Mouse (Mus musculus): ENCODE data around the gene 1700030K09Rik. TPM values are rescaled to one million over a fixed set of nuclear protein-coding genes. Genes with fewer than 3 reads are reported as not detected.

The 1700030K09Rik gene
- polyA plus RNA-seq, 1 experiment from 2014 or later = 16.9 TPM

GRCm38 (mm10) chr8:72429676-72430075 lies 14.0 kb upstream of the 1700030K09Rik start:
- no peaks in the 10 kb centered on the region for H3K36me3 ChIP-seq
- no peak for ATAC-seq (ENCODE audit: borderline replicate concordance, extremely low read depth, low FRiP score, low TSS enrichment)
- H3K4me2 ChIP-seq = no peak overlapping the region
- no peak overlapping the region for H3K4me3 ChIP-seq
- no peak overlapping the region for H3K27ac ChIP-seq
- H3K4me1 ChIP-seq = no peaks in the 10 kb centered on the region
- H3K9ac ChIP-seq = no peak overlapping the region
- H3K9me3 ChIP-seq = no peaks in the 10 kb centered on the region
- no peaks in the 10 kb centered on the region for H3K27me3 ChIP-seq
- WGBS = 46% methylated on average over 13 of the region's 13 CpGs

DNA sequence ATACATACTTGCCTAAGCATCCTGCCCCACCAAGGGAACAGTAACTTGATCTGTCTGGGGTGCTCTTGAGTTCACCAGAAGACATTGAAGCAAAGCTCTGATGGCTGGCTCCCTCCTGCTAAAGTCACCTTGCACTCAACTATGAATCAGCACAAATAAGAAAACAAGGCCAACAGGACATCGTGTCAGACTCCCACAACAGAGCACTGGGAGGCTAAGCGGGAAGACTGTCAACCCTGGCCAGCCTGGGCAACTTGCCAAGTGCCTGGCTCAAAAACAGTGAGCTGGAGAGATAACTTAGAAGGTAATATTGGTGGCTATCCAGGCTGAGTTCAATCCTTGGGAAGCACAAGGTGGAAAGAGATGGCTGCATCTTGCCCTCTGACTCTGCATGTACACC lies 8.7 kb upstream of the 1700030K09Rik start:
- Histone ChIP-seq H3K4me1 (no peaks in the 10 kb centered on the region), H3K9me3 (no peaks in the 10 kb centered on the region), H3K9ac (no peak overlapping the region), H3K27ac (no peak overlapping the region), H3K4me2 (no peak overlapping the region), H3K36me3 (no peaks in the 10 kb centered on the region), H3K27me3 (no peaks in the 10 kb centered on the region), H3K4me3 (no peak overlapping the region)
- WGBS = 17% methylated on average over 2 of the region's 2 CpGs
- no peak for ATAC-seq (ENCODE audit: borderline replicate concordance, extremely low read depth, low FRiP score, low TSS enrichment)

- Histone ChIP-seq H3K4me3 (no peak overlapping the region), H3K4me1 (peaks cover 4% of the 10 kb centered on the region; the same call in 1 of the 2 replicates), H3K27ac (no peak overlapping the region), H3K27me3 (no peaks in the 10 kb centered on the region), H3K36me3 (no peaks in the 10 kb centered on the region), H3K9ac (no peak overlapping the region), H3K9me3 (no peaks in the 10 kb centered on the region), H3K4me2 (no peak overlapping the region)
- WGBS = 72% methylated on average over 8 of the region's 8 CpGs
- ATAC-seq (ENCODE audit: borderline replicate concordance, extremely low read depth, low FRiP score, low TSS enrichment) = no peak
Observed at GRCm38 (mm10) chr8:72438248-72439015, 5.2 kb upstream of the 1700030K09Rik start.

DNA sequence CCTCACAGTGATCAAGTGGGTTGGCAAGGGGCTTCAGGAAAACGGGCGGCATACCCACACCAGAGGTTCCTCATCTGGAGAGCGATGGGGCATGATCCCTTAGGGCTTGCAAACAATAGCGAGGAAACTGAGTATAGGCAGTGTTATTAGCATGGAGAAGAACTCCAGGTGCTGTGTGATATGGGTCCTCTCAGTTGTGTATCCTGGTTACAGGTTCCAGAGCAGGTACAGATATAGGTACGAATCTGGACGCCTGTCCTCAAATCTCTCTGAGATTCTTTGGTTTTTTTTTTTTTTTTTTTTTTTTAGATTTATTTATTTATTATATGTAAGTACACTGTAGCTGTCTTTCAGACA lies 292 bp downstream of the 1700030K09Rik start:
- Histone ChIP-seq H3K4me1 (peaks cover 7% of the 10 kb centered on the region), H3K27me3 (no peaks in the 10 kb centered on the region), H3K4me3 (peak overlapping the region; percentile 51), H3K4me2 (peak overlapping the region; percentile 89), H3K9ac (peak overlapping the region; percentile 68), H3K27ac (no peak overlapping the region), H3K36me3 (0 out of 2 replicates have a peak, but pooled peaks cover 4% of the 10 kb centered on the region), H3K9me3 (no peaks in the 10 kb centered on the region)
- ATAC-seq (ENCODE audit: borderline replicate concordance, extremely low read depth, low FRiP score, low TSS enrichment) = peak; percentile 58
- WGBS = 33% methylated on average over 6 of the region's 6 CpGs

DNA sequence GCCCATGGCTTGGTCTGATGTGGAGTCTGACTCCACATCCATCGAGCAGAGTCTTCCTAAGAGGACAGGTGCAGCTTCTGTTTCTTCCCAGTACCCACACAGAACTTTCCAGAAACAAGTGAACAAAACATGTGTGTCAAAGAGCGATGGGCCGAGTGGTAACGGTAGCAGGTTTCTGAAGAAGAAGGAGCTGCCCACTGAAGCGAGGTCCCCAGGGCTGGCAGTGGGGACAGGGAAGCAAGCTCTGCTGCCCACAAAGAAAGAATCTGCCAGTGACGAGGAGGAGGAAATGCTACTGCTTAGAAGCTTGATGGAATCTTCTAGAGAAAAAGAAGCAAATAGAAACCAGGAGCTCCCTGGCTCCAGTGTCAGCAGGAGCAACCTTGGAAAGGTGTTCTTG lies 1.4 kb downstream of the 1700030K09Rik start:
- no peak overlapping the region for H3K4me3 ChIP-seq
- H3K36me3 ChIP-seq = peaks cover 15% of the 10 kb centered on the region
- H3K27ac ChIP-seq = no peak overlapping the region
- peaks cover 7% of the 10 kb centered on the region for H3K4me1 ChIP-seq
- ATAC-seq (ENCODE audit: borderline replicate concordance, extremely low read depth, low FRiP score, low TSS enrichment) = no peak
- WGBS = 92% methylated on average over 6 of the region's 6 CpGs
- no peaks in the 10 kb centered on the region for H3K9me3 ChIP-seq
- no peaks in the 10 kb centered on the region for H3K27me3 ChIP-seq
- no peak overlapping the region for H3K9ac ChIP-seq
- H3K4me2 ChIP-seq = no peak overlapping the region

DNA sequence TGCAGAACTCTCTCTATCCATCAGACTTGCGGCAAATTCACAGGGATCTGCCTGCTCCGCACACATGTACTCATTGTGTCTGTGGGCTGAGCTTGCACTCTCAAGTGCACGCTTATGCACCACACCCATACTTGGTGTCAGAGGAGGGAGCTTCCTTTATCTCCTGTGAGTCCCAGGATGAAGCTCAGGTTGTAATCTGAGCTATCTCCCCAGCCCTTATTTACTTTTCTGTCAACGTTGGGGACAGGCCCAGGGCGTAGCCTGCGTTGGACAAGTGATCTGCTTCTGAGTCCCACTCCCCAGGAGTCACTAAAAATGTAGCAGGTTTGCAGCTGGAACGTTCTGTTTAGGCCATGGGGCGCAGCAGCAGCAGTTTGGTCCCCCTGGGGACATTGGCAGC lies 7.8 kb downstream of the 1700030K09Rik start:
- ATAC-seq (ENCODE audit: borderline replicate concordance, extremely low read depth, low FRiP score, low TSS enrichment) = no peak

GRCm38 (mm10) chr8:72453904-72454303 lies 10.2 kb downstream of the 1700030K09Rik start:
- Histone ChIP-seq H3K9ac (no peak overlapping the region), H3K36me3 (peaks cover 59% of the 10 kb centered on the region), H3K4me3 (no peak overlapping the region), H3K27ac (no peak overlapping the region), H3K9me3 (no peaks in the 10 kb centered on the region), H3K27me3 (no peaks in the 10 kb centered on the region), H3K4me2 (no peak overlapping the region), H3K4me1 (no peaks in the 10 kb centered on the region)
- no peak for ATAC-seq (ENCODE audit: borderline replicate concordance, extremely low read depth, low FRiP score, low TSS enrichment)
- WGBS = 92% methylated on average over 2 of the region's 2 CpGs

More for the DNA sequence above, 7.8 kb downstream of the 1700030K09Rik start:
- H3K9me3 ChIP-seq = no peaks in the 10 kb centered on the region
- no peak overlapping the region for H3K9ac ChIP-seq
- H3K4me1 ChIP-seq = no peaks in the 10 kb centered on the region
- H3K4me2 ChIP-seq = no peak overlapping the region
- H3K4me3 ChIP-seq = no peak overlapping the region
- peaks cover 57% of the 10 kb centered on the region for H3K36me3 ChIP-seq
- H3K27me3 ChIP-seq = no peaks in the 10 kb centered on the region
- WGBS = 62% methylated on average over 8 of the region's 8 CpGs
- no peak overlapping the region for H3K27ac ChIP-seq

DNA sequence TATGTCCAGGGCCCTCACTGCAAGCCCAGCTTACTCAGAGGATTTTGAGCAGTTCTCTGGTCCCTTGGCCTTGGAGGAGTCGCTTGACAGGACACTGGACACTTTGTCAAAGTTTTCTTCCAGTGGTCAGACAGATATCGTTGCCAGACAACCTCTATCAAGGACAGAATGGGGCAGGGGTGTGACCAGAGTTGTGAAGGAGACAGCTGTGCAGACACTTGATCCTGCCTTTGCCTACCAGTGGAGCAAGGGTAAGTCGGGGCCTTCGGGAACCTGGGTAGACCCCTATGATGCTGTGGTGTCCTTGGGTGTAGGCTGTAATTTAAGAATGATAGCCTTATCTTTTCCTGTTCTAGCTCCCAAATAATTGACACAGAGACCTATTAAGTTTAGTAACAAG lies 11.6 kb downstream of the 1700030K09Rik start:
- H3K36me3 ChIP-seq = peaks cover 59% of the 10 kb centered on the region
- H3K4me2 ChIP-seq = no peak overlapping the region
- H3K27ac ChIP-seq = no peak overlapping the region
- 90% methylated on average over 4 of the region's 4 CpGs for WGBS
- no peak overlapping the region for H3K9ac ChIP-seq
- no peak overlapping the region for H3K4me3 ChIP-seq
- ATAC-seq (ENCODE audit: borderline replicate concordance, extremely low read depth, low FRiP score, low TSS enrichment) = no peak
- H3K27me3 ChIP-seq = no peaks in the 10 kb centered on the region
- H3K4me1 ChIP-seq = no peaks in the 10 kb centered on the region
- no peaks in the 10 kb centered on the region for H3K9me3 ChIP-seq

GRCm38 (mm10) chr8:72457806-72458205 lies 14.1 kb downstream of the 1700030K09Rik start:
- Histone ChIP-seq H3K4me1 (no peaks in the 10 kb centered on the region), H3K4me3 (no peak overlapping the region), H3K36me3 (peaks cover 67% of the 10 kb centered on the region), H3K4me2 (no peak overlapping the region), H3K27ac (no peak overlapping the region), H3K9ac (no peak overlapping the region), H3K9me3 (no peaks in the 10 kb centered on the region), H3K27me3 (no peaks in the 10 kb centered on the region)
- WGBS = 78% methylated on average over 3 of the region's 3 CpGs
- no peak for ATAC-seq (ENCODE audit: borderline replicate concordance, extremely low read depth, low FRiP score, low TSS enrichment)

GRCm38 (mm10) chr8:72458457-72458856 lies 14.8 kb downstream of the 1700030K09Rik start:
- Histone ChIP-seq H3K4me1 (no peaks in the 10 kb centered on the region), H3K27me3 (no peaks in the 10 kb centered on the region), H3K4me3 (no peak overlapping the region), H3K9ac (no peak overlapping the region), H3K9me3 (no peaks in the 10 kb centered on the region), H3K27ac (no peak overlapping the region), H3K4me2 (no peak overlapping the region), H3K36me3 (peaks cover 68% of the 10 kb centered on the region)
- WGBS = 87% methylated on average over 6 of the region's 6 CpGs
- no peak for ATAC-seq (ENCODE audit: borderline replicate concordance, extremely low read depth, low FRiP score, low TSS enrichment)

GRCm38 (mm10) chr8:72459881-72460533 lies 16.3 kb downstream of the 1700030K09Rik start:
- ATAC-seq (ENCODE audit: borderline replicate concordance, extremely low read depth, low FRiP score, low TSS enrichment) = no peak

GRCm38 (mm10) chr8:72464211-72464610 lies 20.5 kb downstream of the 1700030K09Rik start:
- H3K36me3 ChIP-seq = peaks cover 98% of the 10 kb centered on the region
- H3K9me3 ChIP-seq = no peaks in the 10 kb centered on the region
- ATAC-seq (ENCODE audit: borderline replicate concordance, extremely low read depth, low FRiP score, low TSS enrichment) = no peak
- no peak overlapping the region for H3K4me3 ChIP-seq
- H3K9ac ChIP-seq = no peak overlapping the region
- no peak overlapping the region for H3K27ac ChIP-seq
- WGBS = 94% methylated on average over 10 of the region's 10 CpGs
- H3K4me2 ChIP-seq = no peak overlapping the region
- no peaks in the 10 kb centered on the region for H3K4me1 ChIP-seq
- H3K27me3 ChIP-seq = no peaks in the 10 kb centered on the region

More at GRCm38 (mm10) chr8:72459881-72460533, 16.3 kb downstream of the 1700030K09Rik start:
- 84% methylated on average over 4 of the region's 4 CpGs for WGBS
- no peaks in the 10 kb centered on the region for H3K4me1 ChIP-seq
- no peak overlapping the region for H3K9ac ChIP-seq
- H3K27ac ChIP-seq = no peak overlapping the region
- no peaks in the 10 kb centered on the region for H3K9me3 ChIP-seq
- no peak overlapping the region for H3K4me3 ChIP-seq
- H3K4me2 ChIP-seq = no peak overlapping the region
- H3K36me3 ChIP-seq = peaks cover 67% of the 10 kb centered on the region
- H3K27me3 ChIP-seq = no peaks in the 10 kb centered on the region
